8 mouse cellular contexts compared by ENCODE assay signal in genomic region chr4:80910871-80911701, GRCm38 (mm10). TPM values are rescaled to one million over a fixed set of nuclear protein-coding genes. Genes with fewer than 3 reads are reported as not detected.
DNase-seq lines count a peak whose midpoint lies in the region; ATAC-seq and TF ChIP-seq lines count a peak whose summit lies in the region.

No protein-coding gene starts in this region.

- H3K27me3 ChIP-seq in ES-Bruce4 (ENCODE audit: control insufficient read depth, insufficient read depth, low read length, poor library complexity, severe bottlenecking): no peaks in the 10 kb centered on the region
- no peaks in the 10 kb centered on the region for H3K27me3 ChIP-seq in forebrain, embryonic 11.5 days (ENCODE audit: control insufficient read depth, insufficient read depth, low read length)
- H3K27me3 ChIP-seq in heart, embryonic 14.5 days (ENCODE audit: control insufficient read depth, insufficient read depth, low read length): no peaks in the 10 kb centered on the region
- peaks cover 13% of the 10 kb centered on the region for H3K27me3 ChIP-seq in liver, embryonic 15.5 days

- TF ChIP-seq CTCF in ES-Bruce4 (IDR thresholded peaks at IDR 0.05; ENCODE audit: low read depth, low read length): no peak

- H3K4me2 ChIP-seq in forebrain, embryonic 11.5 days (ENCODE audit: low read depth, low read length, severe bottlenecking): peak overlapping the region; percentile 81
- H3K4me2 ChIP-seq in heart, embryonic 14.5 days (ENCODE audit: low read length): peak overlapping the region; percentile 99
- H3K4me2 ChIP-seq in liver, embryonic 15.5 days: peak overlapping the region; percentile 53

- peak; percentile 77 for ATAC-seq in forebrain, embryonic 11.5 days (replicated peaks; ENCODE audit: low FRiP score)
- peak; percentile 63 for ATAC-seq in heart, embryonic 14.5 days (ENCODE audit: insufficient number of reproducible peaks, insufficient read depth, low FRiP score, low read depth)
- peak; percentile 29; the same call in 1 of the 2 replicates for ATAC-seq in liver, embryonic 15.5 days (ENCODE audit: insufficient read depth)

- TF ChIP-seq EP300 in ES-Bruce4 (IDR thresholded peaks at IDR 0.05; ENCODE audit: insufficient read depth, low read depth, low read length): no peak

- under 1% methylated on average over 58 of the region's 58 CpGs for WGBS in forebrain, embryonic 11.5 days
- WGBS in heart, embryonic 14.5 days: under 1% methylated on average over 55 of the region's 58 CpGs
- 1% methylated on average over 58 of the region's 58 CpGs for WGBS in liver, embryonic 15.5 days (ENCODE audit: insufficient replicate concordance)

- no peaks in the 10 kb centered on the region for H3K4me1 ChIP-seq in ES-Bruce4 (ENCODE audit: control insufficient read depth, insufficient read depth, low read length)
- no peaks in the 10 kb centered on the region for H3K4me1 ChIP-seq in forebrain, embryonic 11.5 days (replicated peaks; ENCODE audit: control insufficient read depth, insufficient read depth, low read length)
- H3K4me1 ChIP-seq in heart, embryonic 14.5 days (ENCODE audit: control insufficient read depth in 2 of 2, insufficient read depth in 2 of 2, low read length in 2 of 2): no peaks in the 10 kb centered on the region
- peaks cover 3% of the 10 kb centered on the region; the same call in 1 of the 2 replicates for H3K4me1 ChIP-seq in liver, embryonic 15.5 days (replicated peaks)

- H3K36me3 ChIP-seq in ES-Bruce4 (ENCODE audit: control insufficient read depth, insufficient read depth, low read length, poor library complexity, severe bottlenecking): no peaks in the 10 kb centered on the region
- no peaks in the 10 kb centered on the region for H3K36me3 ChIP-seq in forebrain, embryonic 11.5 days (ENCODE audit: control insufficient read depth, insufficient read depth, low read length)
- no peaks in the 10 kb centered on the region for H3K36me3 ChIP-seq in heart, embryonic 14.5 days (ENCODE audit: control insufficient read depth, insufficient read depth, low read length)
- no peaks in the 10 kb centered on the region for H3K36me3 ChIP-seq in liver, embryonic 15.5 days (replicated peaks)

- no peak overlapping the region for H3K27ac ChIP-seq in ES-Bruce4 (ENCODE audit: insufficient read depth, low read length)
- H3K27ac ChIP-seq in forebrain, embryonic 11.5 days (ENCODE audit: low read depth, low read length): peak overlapping the region; percentile 60
- 0 out of 4 replicates have a peak overlapping the region, but pooled peaks have one; percentile 9 to 45 for H3K27ac ChIP-seq in heart, embryonic 14.5 days (replicated peaks in 1 of 2; ENCODE audit: control insufficient read depth in 1 of 2, insufficient read depth in 1 of 2, low read depth in 2 of 2, low read length in 2 of 2)
- H3K27ac ChIP-seq in liver, embryonic 15.5 days (replicated peaks): peak overlapping the region; percentile 61

- peak overlapping the region; percentile 93 for H3K4me3 ChIP-seq in ES-Bruce4 (ENCODE audit: low read depth, low read length)
- H3K4me3 ChIP-seq in forebrain, embryonic 11.5 days (ENCODE audit: low read depth, low read length): peak overlapping the region; percentile 62
- peak overlapping the region; percentile 69 to 75 for H3K4me3 ChIP-seq in heart, embryonic 14.5 days (ENCODE audit: control insufficient read depth in 1 of 2, insufficient read depth in 1 of 2, low read depth in 1 of 2, low read length in 2 of 2)
- peak overlapping the region; percentile 59 for H3K4me3 ChIP-seq in liver, embryonic 15.5 days (replicated peaks)

- DNase-seq in brain, adult 2 months (ENCODE audit: low read depth, low spot score): peak; percentile 67
- peak; percentile 74 for DNase-seq in forebrain, embryonic 11.5 days (ENCODE audit: low spot score)
- DNase-seq in kidney, postnatal 14 days: peak; percentile 63
- DNase-seq in ovary, postnatal 14 days (ENCODE audit: low spot score): peak; percentile 15
- DNase-seq in spleen, postnatal 36 days (ENCODE audit: low spot score in 2 of 2): no peak

- H3K9me3 ChIP-seq in ES-Bruce4 (replicated peaks; ENCODE audit: control insufficient read depth, insufficient read depth, low read length, poor library complexity, severe bottlenecking): no peaks in the 10 kb centered on the region
- H3K9me3 ChIP-seq in forebrain, embryonic 11.5 days (ENCODE audit: control insufficient read depth, low read length): no peaks in the 10 kb centered on the region
- H3K9me3 ChIP-seq in heart, embryonic 14.5 days (ENCODE audit: control insufficient read depth, low read length): no peaks in the 10 kb centered on the region
- no peaks in the 10 kb centered on the region for H3K9me3 ChIP-seq in liver, embryonic 15.5 days (replicated peaks)

- TF ChIP-seq POLR2A in ES-Bruce4 (IDR thresholded peaks at IDR 0.05; ENCODE audit: insufficient read depth, low read length): no peak

- peak overlapping the region; percentile 75 for H3K9ac ChIP-seq in ES-Bruce4 (ENCODE audit: low read depth, poor library complexity, severe bottlenecking)
- H3K9ac ChIP-seq in forebrain, embryonic 11.5 days (ENCODE audit: low read length): peak overlapping the region; percentile 72
- H3K9ac ChIP-seq in heart, embryonic 14.5 days (ENCODE audit: low read length): peak overlapping the region; percentile 72
- peak overlapping the region; percentile 40 for H3K9ac ChIP-seq in liver, embryonic 15.5 days

RNA-seq across cellular contexts. Expression of gene Lurap1l, which starts 0.6 kb away (rescaled TPM):
- 3.1 and 3.6 TPM in 2 replicates for polyA plus RNA-seq in ES-Bruce4 (2011; ENCODE audit: insufficient read depth, insufficient read length, low read depth, missing spikeins)
- polyA plus RNA-seq in forebrain, embryonic 11.5 days (2014; fragmentation: Nextera tagmentation; extraction: Ambion mirVana): 2.5 TPM in 2 replicates
- polyA plus RNA-seq in heart, embryonic 14.5 days (2014; fragmentation: Nextera tagmentation; extraction: Ambion mirVana): 2.0 and 2.6 TPM in 2 replicates
- 5.5 and 6.9 TPM in 2 replicates for polyA plus RNA-seq in liver, embryonic 15.5 days (2015; fragmentation: Nextera tagmentation; extraction: Ambion mirVana)

Comparison
In these comparisons a context has a peak if more than half of its experiments do, and no peak if none do; other contexts are left out.
1. DNase-seq: peak in brain, adult 2 months (single experiment), forebrain, embryonic 11.5 days (single experiment), kidney, postnatal 14 days (single experiment) and ovary, postnatal 14 days (single experiment); none in spleen, postnatal 36 days (0 of 2).
2. Peak in every context shown above with its lines, with median percentiles within 50 percentile points of each other: H3K4me3 ChIP-seq, H3K9ac ChIP-seq, ATAC-seq and H3K4me2 ChIP-seq.